Mouse (Mus musculus) forebrain, postnatal 0 days (tissue): ENCODE data around the gene Uck1. TPM values are rescaled to one million over a fixed set of nuclear protein-coding genes. Genes with fewer than 3 reads are reported as not detected.
A peak's percentile ranks its signal among the peaks of the same experiment; 100 is the strongest.

Source experiments
- ATAC-seq: fragments of 200-750 bp; cut with Nextera tagmentation; 2 replicates; pipeline ENCODE4 v1.8.0; 2017; ENCODE audit warnings: mild to moderate bottlenecking, moderate library complexity
- DNase-seq: peaks from one replicate; pipeline ENCODE4 v3.0.0-alpha.2; 2015
- H3K27ac ChIP-seq: fragments of 300-500 bp; sonication (generic); 2 replicates; pipeline ENCODE4 v1.5.1; 2014; ENCODE audit warnings: low read depth, mild to moderate bottlenecking, antibody characterized with exemption, low read length, moderate library complexity, mixed read lengths
- H3K27me3 ChIP-seq: fragments of 300-500 bp; sonication (generic); 2 replicates; pipeline ENCODE4 v1.6.1; 2014; ENCODE audit warnings: mild to moderate bottlenecking, low read length, mixed read lengths; ENCODE audit not compliant: insufficient read depth
- H3K36me3 ChIP-seq: fragments of 300-500 bp; sonication (generic); 2 replicates; pipeline ENCODE4 v1.6.1; 2014; ENCODE audit warnings: mild to moderate bottlenecking, moderate library complexity; ENCODE audit not compliant: insufficient read depth
- H3K4me1 ChIP-seq: fragments of 300-500 bp; sonication (generic); 2 replicates; pipeline ENCODE4 v1.6.1; 2014; ENCODE audit warnings: antibody characterized with exemption; ENCODE audit not compliant: insufficient read depth
- H3K4me2 ChIP-seq: fragments of 300-500 bp; sonication (generic); 2 replicates; pipeline ENCODE4 v1.6.1; 2014; ENCODE audit warnings: low read depth, mild to moderate bottlenecking, moderate library complexity
- H3K4me3 ChIP-seq: fragments of 300-500 bp; sonication (generic); 2 replicates; pipeline ENCODE4 v1.5.1; 2014; ENCODE audit warnings: low read depth, low read length, mixed read lengths
- H3K9ac ChIP-seq: fragments of 300-500 bp; sonication (generic); 2 replicates; pipeline ENCODE4 v1.6.1; 2014; ENCODE audit warnings: mild to moderate bottlenecking
- H3K9me3 ChIP-seq: fragments of 300-500 bp; sonication (generic); 2 replicates; pipeline ENCODE4 v1.6.1; 2016; ENCODE audit warnings: low read length
- CTCF ChIP-seq: sonication (generic); IDR thresholded peaks from 2 replicates; pipeline ENCODE4 v1.5.1; 2016; ENCODE audit warnings: antibody characterized with exemption, control low read depth, low read depth
- WGBS: fragments of 180-500 bp; shearing (Covaris S2); extraction: QIAGEN DNeasy Blood & Tissue Kit; methylation state at CpG from one replicate; pipeline ENCODE4 v1.1.7; 2014; 5-methylcytosine and 5-hydroxymethylcytosine counted together
- polyA plus RNA-seq: library from polyadenylated mRNA; unstranded; fragments of >200 nt; fragmentation: Nextera tagmentation; extraction: Ambion mirVana; gene quantifications from 2 replicates; pipeline ENCODE4 v1.2.1, GENCODE M21; 2015
- total RNA-seq: library from RNA; depleted of rRNA; stranded (reverse); fragments of >200 nt; gene quantifications from 2 replicates; pipeline ENCODE4 v1.2.3, GENCODE M21; 2014

Uck1 gene
- total and polyA plus RNA-seq, 2 experiments from 2014 or later: 105 to 134 TPM

- Histone ChIP-seq H3K4me2 (peak overlapping the region; percentile 71), H3K27me3 (no peaks in the 10 kb centered on the region), H3K27ac (no peak overlapping the region), H3K4me1 (no peaks in the 10 kb centered on the region), H3K9me3 (no peaks in the 10 kb centered on the region), H3K4me3 (no peak overlapping the region), H3K9ac (no peak overlapping the region), H3K36me3 (peaks cover 20% of the 10 kb centered on the region)
- peak; percentile 36 for DNase-seq
- peak; percentile 61 for TF ChIP-seq CTCF
- ATAC-seq: no peak
- 25% methylated on average over 4 of the region's 4 CpGs for WGBS
These were observed 676 bp upstream of the Uck1 start for GRCm38 (mm10) chr2:32260635-32261034.

GRCm38 (mm10) chr2:32258887-32259533, 949 bp downstream of the Uck1 start:
- 60% methylated on average over 6 of the region's 6 CpGs for WGBS
- Histone ChIP-seq H3K4me2 (peak overlapping the region; percentile 71), H3K4me1 (no peaks in the 10 kb centered on the region), H3K9me3 (no peaks in the 10 kb centered on the region), H3K27ac (no peak overlapping the region), H3K27me3 (no peaks in the 10 kb centered on the region), H3K9ac (peak overlapping the region; percentile 81), H3K4me3 (peak overlapping the region; percentile 86), H3K36me3 (peaks cover 28% of the 10 kb centered on the region)
- no peak for TF ChIP-seq CTCF
- ATAC-seq: no peak
- no peak for DNase-seq

- H3K9ac ChIP-seq: no peak overlapping the region
- ATAC-seq: no peak
- H3K36me3 ChIP-seq: peaks cover 54% of the 10 kb centered on the region
- no peaks in the 10 kb centered on the region for H3K27me3 ChIP-seq
- DNase-seq: no peak
- no peaks in the 10 kb centered on the region for H3K9me3 ChIP-seq
- no peak overlapping the region for H3K27ac ChIP-seq
- 92% methylated on average over 11 of the region's 11 CpGs for WGBS
- no peaks in the 10 kb centered on the region for H3K4me1 ChIP-seq
- no peak overlapping the region for H3K4me3 ChIP-seq
- H3K4me2 ChIP-seq: no peak overlapping the region
- TF ChIP-seq CTCF: no peak
These were observed 3.7 kb downstream of the Uck1 start for GRCm38 (mm10) chr2:32256273-32256672.

GRCm38 (mm10) chr2:32254563-32254962, 5.4 kb downstream of the Uck1 start:
- no peak overlapping the region for H3K9ac ChIP-seq
- TF ChIP-seq CTCF: no peak
- ATAC-seq: no peak
- DNase-seq: no peak
- 83% methylated on average over 5 of the region's 5 CpGs for WGBS
- peaks cover 66% of the 10 kb centered on the region for H3K36me3 ChIP-seq
- H3K4me1 ChIP-seq: no peaks in the 10 kb centered on the region
- no peaks in the 10 kb centered on the region for H3K27me3 ChIP-seq
- H3K27ac ChIP-seq: no peak overlapping the region
- no peak overlapping the region for H3K4me3 ChIP-seq
- H3K4me2 ChIP-seq: no peak overlapping the region
- H3K9me3 ChIP-seq: no peaks in the 10 kb centered on the region

GRCm38 (mm10) chr2:32253352-32253751, 6.6 kb downstream of the Uck1 start:
- Histone ChIP-seq H3K27ac (no peak overlapping the region), H3K9ac (no peak overlapping the region), H3K27me3 (no peaks in the 10 kb centered on the region), H3K9me3 (no peaks in the 10 kb centered on the region), H3K36me3 (peaks cover 72% of the 10 kb centered on the region), H3K4me2 (no peak overlapping the region), H3K4me3 (no peak overlapping the region), H3K4me1 (no peaks in the 10 kb centered on the region)
- ATAC-seq (no peak), DNase-seq (no peak)
- WGBS: 100% methylated on average over 1 of the region's 1 CpGs
- TF ChIP-seq CTCF: no peak

- TF ChIP-seq CTCF: no peak
- no peaks in the 10 kb centered on the region for H3K9me3 ChIP-seq
- no peaks in the 10 kb centered on the region for H3K27me3 ChIP-seq
- no peak overlapping the region for H3K4me2 ChIP-seq
- no peak for ATAC-seq
- H3K4me1 ChIP-seq: no peaks in the 10 kb centered on the region
- WGBS: 95% methylated on average over 5 of the region's 5 CpGs
- H3K27ac ChIP-seq: no peak overlapping the region
- no peak overlapping the region for H3K9ac ChIP-seq
- DNase-seq: no peak
- peaks cover 75% of the 10 kb centered on the region for H3K36me3 ChIP-seq
- H3K4me3 ChIP-seq: no peak overlapping the region
These were observed 7.3 kb downstream of the Uck1 start for GRCm38 (mm10) chr2:32252658-32253057.

GRCm38 (mm10) chr2:32251791-32252527, 8.0 kb downstream of the Uck1 start:
- Histone ChIP-seq H3K9me3 (no peaks in the 10 kb centered on the region), H3K27me3 (no peaks in the 10 kb centered on the region), H3K4me1 (no peaks in the 10 kb centered on the region), H3K4me2 (no peak overlapping the region), H3K4me3 (no peak overlapping the region), H3K27ac (no peak overlapping the region), H3K36me3 (peaks cover 76% of the 10 kb centered on the region), H3K9ac (no peak overlapping the region)
- no peak for TF ChIP-seq CTCF
- DNase-seq (no peak), ATAC-seq (no peak)
- 92% methylated on average over 12 of the region's 12 CpGs for WGBS
